Mouse (Mus musculus) limb, embryonic 15.5 days (tissue): Measurements from ENCODE around the gene Krt7. TPM values are rescaled to one million over a fixed set of nuclear protein-coding genes. Genes with fewer than 3 reads are reported as not detected.

Experiments
- ATAC-seq: fragments of 200-750 bp; cut with Nextera tagmentation; 2 replicates; pipeline ENCODE4 v1.8.0; 2017; ENCODE audit warnings: low read depth, moderate TSS enrichment; ENCODE audit not compliant: insufficient number of reproducible peaks, low FRiP score, low TSS enrichment
- H3K27ac ChIP-seq: fragments of 300-500 bp; sonication (generic); 2 replicates; pipeline ENCODE4 v1.5.1; 2015; ENCODE audit warnings: moderate library complexity, mild to moderate bottlenecking, inconsistent platforms
- H3K27me3 ChIP-seq: fragments of 300-500 bp; sonication (generic); 2 replicates; pipeline ENCODE4 v1.6.1; 2015; ENCODE audit warnings: inconsistent platforms
- H3K36me3 ChIP-seq: fragments of 300-500 bp; sonication (generic); 2 replicates; pipeline ENCODE4 v1.6.1; 2015; ENCODE audit warnings: inconsistent platforms
- H3K4me1 ChIP-seq: fragments of 300-500 bp; sonication (generic); 2 replicates; pipeline ENCODE4 v1.6.1; 2015; ENCODE audit warnings: inconsistent platforms
- H3K4me2 ChIP-seq: fragments of 300-500 bp; sonication (generic); 2 replicates; pipeline ENCODE4 v1.6.1; 2015; ENCODE audit warnings: mild to moderate bottlenecking, inconsistent platforms
- H3K4me3 ChIP-seq: fragments of 300-500 bp; sonication (generic); 2 replicates; pipeline ENCODE4 v1.5.1; 2015; ENCODE audit warnings: mild to moderate bottlenecking, inconsistent platforms
- H3K9ac ChIP-seq: fragments of 300-500 bp; sonication (generic); 2 replicates; pipeline ENCODE4 v1.6.1; 2015; ENCODE audit warnings: inconsistent platforms
- H3K9me3 ChIP-seq: fragments of 300-500 bp; sonication (generic); 2 replicates; pipeline ENCODE4 v1.6.1; 2016; ENCODE audit warnings: inconsistent platforms
- WGBS: fragments of 180-500 bp; shearing (Covaris S2); methylation state at CpG from one replicate; pipeline ENCODE4 v1.1.7; 2015; 5-methylcytosine and 5-hydroxymethylcytosine counted together
- polyA plus RNA-seq: library from polyadenylated mRNA; unstranded; fragments of >200 nt; fragmentation: Nextera tagmentation; extraction: Ambion mirVana; gene quantifications from 2 replicates; pipeline ENCODE4 v1.2.1, GENCODE M21; 2015

Krt7 gene
- polyA plus RNA-seq: 162 and 164 TPM in 2 replicates

DNA sequence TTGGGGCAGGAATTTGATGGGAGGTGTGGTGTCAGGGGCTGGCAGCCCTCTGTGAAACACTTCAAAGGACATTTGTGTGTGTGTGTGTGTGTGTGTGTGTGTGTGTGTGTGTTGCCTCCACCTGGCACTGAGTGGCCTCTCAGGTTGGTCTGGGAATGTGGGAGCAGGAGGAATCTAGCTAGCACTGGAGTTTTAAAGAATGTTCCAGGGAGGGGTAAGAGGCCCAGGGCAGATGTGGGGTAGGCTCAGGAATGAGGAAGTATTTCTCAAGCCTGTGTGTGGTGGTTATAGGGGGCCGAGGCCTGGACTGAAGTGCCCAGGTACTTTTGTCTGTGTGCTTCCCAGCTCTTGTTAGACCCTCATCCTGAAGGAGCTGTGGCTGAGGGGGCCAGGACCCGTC, at the start of gene Krt7:
TSS of gene Krt7 (plus strand) at position 269 of the 400 bp plus-strand sequence.
- WGBS: 23% methylated on average over 2 of the region's 2 CpGs
- H3K9me3 ChIP-seq: no peaks in the 10 kb centered on the region
- no peaks in the 10 kb centered on the region for H3K36me3 ChIP-seq
- peak within 1 kb of the TSS; percentile 20; the same call in 1 of the 2 replicates for H3K4me2 ChIP-seq
- 0 out of 2 replicates have a peak, but pooled peaks have one; percentile 17 for ATAC-seq
- peaks cover 24% of the 10 kb centered on the region for H3K4me1 ChIP-seq
- peaks cover 30% of the 10 kb centered on the region for H3K27me3 ChIP-seq
- H3K9ac ChIP-seq: no peak within 1 kb of the TSS
- H3K27ac ChIP-seq: peak within 1 kb of the TSS; percentile 24; the same call in 1 of the 2 replicates
- H3K4me3 ChIP-seq: 0 out of 2 replicates have a peak within 1 kb of the TSS, but pooled peaks have one; percentile 6

DNA sequence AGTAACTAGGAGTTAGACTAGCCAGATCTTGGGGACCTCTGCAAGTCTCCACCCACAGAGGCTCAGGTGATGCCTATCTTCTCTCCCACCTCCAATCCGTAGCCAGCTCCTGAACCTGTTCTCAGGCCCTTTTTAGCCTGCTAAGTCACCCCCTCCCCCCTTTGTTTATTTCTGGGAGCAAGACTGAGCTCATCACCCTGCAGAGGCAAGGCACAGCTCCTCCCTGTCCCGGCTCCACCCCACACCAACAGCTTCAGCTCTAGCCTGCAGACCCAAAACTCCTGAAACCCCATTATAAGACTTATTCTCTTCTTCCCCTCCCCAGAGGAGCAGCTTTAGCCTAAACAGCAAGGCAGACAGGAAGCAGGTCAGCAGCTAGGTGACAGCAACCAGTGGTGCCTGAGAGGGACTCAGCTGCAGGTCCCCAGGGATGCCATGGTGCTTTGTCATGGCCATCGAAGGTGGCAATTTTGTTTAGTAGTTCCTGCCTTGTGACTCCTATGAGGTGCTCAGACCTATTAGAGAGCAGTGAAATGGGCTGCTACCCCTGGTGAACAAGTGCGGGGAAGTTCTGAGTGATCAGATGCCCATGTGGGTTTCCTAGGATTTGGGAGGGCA, 48.3 kb upstream of the Krt7 start:
- Histone ChIP-seq H3K4me3 (no peak overlapping the region), H3K4me2 (no peak overlapping the region), H3K27ac (no peak overlapping the region), H3K4me1 (peaks cover 24% of the 10 kb centered on the region), H3K9me3 (no peaks in the 10 kb centered on the region; the same call in 1 of the 2 replicates), H3K36me3 (no peaks in the 10 kb centered on the region), H3K9ac (no peak overlapping the region), H3K27me3 (no peaks in the 10 kb centered on the region)
- ATAC-seq: no peak
- whole genome bisulfite sequencing: 51% methylated on average over 4 of the region's 4 CpGs

DNA sequence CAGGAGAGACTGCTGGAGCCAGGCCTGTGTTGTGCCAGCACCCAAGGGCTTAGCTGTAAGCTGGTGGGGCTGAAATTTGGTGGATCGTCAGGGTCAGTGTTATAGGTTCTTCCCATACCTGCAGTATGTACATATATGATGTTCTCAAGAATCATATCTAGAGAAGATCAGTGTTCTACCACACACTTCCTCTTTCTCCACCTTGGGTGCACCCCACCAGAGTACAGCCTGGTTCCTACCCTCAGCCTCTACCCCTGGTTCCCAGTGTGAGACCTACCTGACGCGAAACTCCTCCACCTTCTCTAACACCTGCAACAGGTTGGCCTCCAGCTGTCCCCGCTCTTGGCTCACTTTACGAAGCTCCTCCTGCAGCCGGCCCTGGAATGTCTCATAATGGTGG, 46.9 kb upstream of the Krt7 start:
- no peak overlapping the region for H3K4me3 ChIP-seq
- 77% methylated on average over 6 of the region's 6 CpGs for WGBS
- ATAC-seq: no peak

GRCm38 (mm10) chr15:101364425-101364824, 46.4 kb upstream of the Krt7 start:
- Histone ChIP-seq H3K4me3 (no peak overlapping the region), H3K27me3 (no peaks in the 10 kb centered on the region), H3K27ac (no peak overlapping the region; the same call in 1 of the 2 replicates), H3K36me3 (no peaks in the 10 kb centered on the region), H3K9me3 (no peaks in the 10 kb centered on the region; the same call in 1 of the 2 replicates), H3K4me2 (no peak overlapping the region), H3K4me1 (peaks cover 42% of the 10 kb centered on the region), H3K9ac (no peak overlapping the region)
- WGBS: 70% methylated on average over 6 of the region's 6 CpGs
- no peak for ATAC-seq

More for the DNA sequence above, 46.9 kb upstream of the Krt7 start:
- no peaks in the 10 kb centered on the region; the same call in 1 of the 2 replicates for H3K9me3 ChIP-seq
- H3K36me3 ChIP-seq: no peaks in the 10 kb centered on the region
- H3K9ac ChIP-seq: no peak overlapping the region
- no peak overlapping the region for H3K4me2 ChIP-seq
- H3K27ac ChIP-seq: no peak overlapping the region
- H3K27me3 ChIP-seq: no peaks in the 10 kb centered on the region
- H3K4me1 ChIP-seq: peaks cover 37% of the 10 kb centered on the region

- 58% methylated on average over 7 of the region's 7 CpGs for WGBS
- H3K27ac ChIP-seq: peak overlapping the region; percentile 29; the same call in 1 of the 2 replicates
These were observed 45.8 kb upstream of the Krt7 start for GRCm38 (mm10) chr15:101364891-101365671.

DNA sequence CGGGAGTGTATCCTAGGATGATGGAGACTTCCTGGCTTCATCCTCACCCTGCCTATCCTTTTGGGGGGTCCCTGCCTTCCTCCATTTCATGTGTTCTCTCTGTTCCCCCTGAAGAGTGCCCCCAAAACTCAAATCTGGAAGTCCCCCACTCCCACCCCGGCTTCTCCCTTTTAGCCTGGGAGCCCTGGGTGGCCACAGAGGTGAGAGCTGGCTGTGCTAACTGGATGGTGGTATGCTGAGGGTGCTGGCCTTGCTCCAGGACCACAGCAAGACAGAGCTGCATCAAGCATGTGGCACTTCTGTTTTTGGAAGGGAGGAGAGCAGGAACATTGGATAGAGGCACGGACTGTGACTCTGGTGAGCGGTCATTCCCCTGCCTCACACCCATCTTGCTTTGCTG, 45.1 kb upstream of the Krt7 start:
- H3K36me3 ChIP-seq: no peaks in the 10 kb centered on the region
- H3K9me3 ChIP-seq: no peaks in the 10 kb centered on the region; the same call in 1 of the 2 replicates
- peak overlapping the region; percentile 29 for H3K27ac ChIP-seq
- H3K4me2 ChIP-seq: no peak overlapping the region
- no peak overlapping the region for H3K4me3 ChIP-seq
- H3K9ac ChIP-seq: no peak overlapping the region
- H3K4me1 ChIP-seq: peaks cover 55% of the 10 kb centered on the region
- 54% methylated on average over 4 of the region's 4 CpGs for WGBS
- H3K27me3 ChIP-seq: no peaks in the 10 kb centered on the region
- no peak for ATAC-seq

More at GRCm38 (mm10) chr15:101364891-101365671, 45.8 kb upstream of the Krt7 start:
- Histone ChIP-seq H3K9ac (no peak overlapping the region), H3K27me3 (no peaks in the 10 kb centered on the region), H3K9me3 (no peaks in the 10 kb centered on the region; the same call in 1 of the 2 replicates), H3K36me3 (no peaks in the 10 kb centered on the region), H3K4me3 (no peak overlapping the region), H3K4me2 (no peak overlapping the region), H3K4me1 (peaks cover 48% of the 10 kb centered on the region)
- no peak for ATAC-seq

DNA sequence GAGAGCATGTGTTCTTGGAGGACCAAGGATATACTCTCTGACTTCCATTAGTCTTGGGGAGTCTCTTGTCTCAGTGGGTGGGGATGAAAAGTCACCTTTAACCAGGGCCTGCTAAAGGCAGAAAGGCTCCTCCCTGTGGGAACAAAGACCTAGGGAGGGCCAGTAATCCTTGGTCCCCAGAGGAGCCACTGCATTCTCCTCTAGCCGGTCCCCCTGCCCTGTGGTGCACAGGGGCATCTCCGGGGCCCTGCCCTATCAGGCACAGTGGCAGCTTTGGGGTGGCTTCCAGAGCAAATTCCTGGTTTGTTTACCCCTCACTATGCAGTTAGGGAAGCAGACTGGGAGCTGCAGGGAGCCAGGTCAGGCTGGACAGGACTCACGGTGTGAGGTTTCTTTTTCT, 44.4 kb upstream of the Krt7 start:
- H3K9ac ChIP-seq: no peak overlapping the region
- ATAC-seq: no peak
- H3K4me1 ChIP-seq: peaks cover 61% of the 10 kb centered on the region
- H3K27me3 ChIP-seq: no peaks in the 10 kb centered on the region
- H3K4me3 ChIP-seq: no peak overlapping the region
- no peak overlapping the region for H3K27ac ChIP-seq
- 60% methylated on average over 3 of the region's 3 CpGs for WGBS
- H3K4me2 ChIP-seq: no peak overlapping the region
- no peaks in the 10 kb centered on the region; the same call in 1 of the 2 replicates for H3K9me3 ChIP-seq
- H3K36me3 ChIP-seq: no peaks in the 10 kb centered on the region

GRCm38 (mm10) chr15:101366926-101367325, 43.9 kb upstream of the Krt7 start:
- ATAC-seq: no peak
- H3K27ac ChIP-seq: no peak overlapping the region
- H3K36me3 ChIP-seq: no peaks in the 10 kb centered on the region
- no peak overlapping the region for H3K4me3 ChIP-seq
- H3K4me2 ChIP-seq: no peak overlapping the region
- H3K9me3 ChIP-seq: no peaks in the 10 kb centered on the region; the same call in 1 of the 2 replicates
- no peak overlapping the region for H3K9ac ChIP-seq
- H3K4me1 ChIP-seq: peaks cover 61% of the 10 kb centered on the region
- H3K27me3 ChIP-seq: no peaks in the 10 kb centered on the region
- WGBS: 74% methylated on average over 2 of the region's 2 CpGs

DNA sequence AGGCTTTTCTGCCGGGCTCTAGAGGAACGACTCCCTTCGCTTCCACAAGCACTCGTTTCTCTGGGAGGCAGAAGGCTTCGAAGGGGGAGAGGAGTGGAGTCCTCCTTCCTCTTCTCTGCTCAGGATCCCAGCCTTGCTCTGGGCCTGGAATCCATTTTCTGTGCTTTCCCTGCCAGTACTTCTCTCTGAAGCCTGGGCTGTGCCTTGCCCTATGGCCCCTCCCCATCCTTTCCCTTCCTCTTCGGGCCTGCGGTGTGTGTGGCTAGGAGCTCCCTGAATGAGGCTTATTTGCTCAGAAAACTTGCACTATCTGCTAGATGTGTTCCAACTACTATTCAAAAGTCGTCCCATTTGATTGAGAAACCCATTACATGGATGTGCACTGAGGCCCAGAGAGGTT, 43.3 kb upstream of the Krt7 start:
- Histone ChIP-seq H3K27me3 (no peaks in the 10 kb centered on the region), H3K4me1 (peaks cover 64% of the 10 kb centered on the region), H3K9me3 (no peaks in the 10 kb centered on the region; the same call in 1 of the 2 replicates), H3K4me2 (no peak overlapping the region), H3K36me3 (no peaks in the 10 kb centered on the region), H3K9ac (no peak overlapping the region), H3K4me3 (no peak overlapping the region), H3K27ac (no peak overlapping the region)
- WGBS: 74% methylated on average over 8 of the region's 8 CpGs
- no peak for ATAC-seq

GRCm38 (mm10) chr15:101368015-101368414, 42.8 kb upstream of the Krt7 start:
- H3K9ac ChIP-seq: no peak overlapping the region
- H3K9me3 ChIP-seq: no peaks in the 10 kb centered on the region; the same call in 1 of the 2 replicates
- H3K4me1 ChIP-seq: peaks cover 69% of the 10 kb centered on the region
- 78% methylated on average over 6 of the region's 6 CpGs for WGBS
- no peaks in the 10 kb centered on the region for H3K27me3 ChIP-seq
- H3K4me2 ChIP-seq: no peak overlapping the region
- no peak for ATAC-seq
- H3K27ac ChIP-seq: no peak overlapping the region
- no peaks in the 10 kb centered on the region for H3K36me3 ChIP-seq
- no peak overlapping the region for H3K4me3 ChIP-seq

DNA sequence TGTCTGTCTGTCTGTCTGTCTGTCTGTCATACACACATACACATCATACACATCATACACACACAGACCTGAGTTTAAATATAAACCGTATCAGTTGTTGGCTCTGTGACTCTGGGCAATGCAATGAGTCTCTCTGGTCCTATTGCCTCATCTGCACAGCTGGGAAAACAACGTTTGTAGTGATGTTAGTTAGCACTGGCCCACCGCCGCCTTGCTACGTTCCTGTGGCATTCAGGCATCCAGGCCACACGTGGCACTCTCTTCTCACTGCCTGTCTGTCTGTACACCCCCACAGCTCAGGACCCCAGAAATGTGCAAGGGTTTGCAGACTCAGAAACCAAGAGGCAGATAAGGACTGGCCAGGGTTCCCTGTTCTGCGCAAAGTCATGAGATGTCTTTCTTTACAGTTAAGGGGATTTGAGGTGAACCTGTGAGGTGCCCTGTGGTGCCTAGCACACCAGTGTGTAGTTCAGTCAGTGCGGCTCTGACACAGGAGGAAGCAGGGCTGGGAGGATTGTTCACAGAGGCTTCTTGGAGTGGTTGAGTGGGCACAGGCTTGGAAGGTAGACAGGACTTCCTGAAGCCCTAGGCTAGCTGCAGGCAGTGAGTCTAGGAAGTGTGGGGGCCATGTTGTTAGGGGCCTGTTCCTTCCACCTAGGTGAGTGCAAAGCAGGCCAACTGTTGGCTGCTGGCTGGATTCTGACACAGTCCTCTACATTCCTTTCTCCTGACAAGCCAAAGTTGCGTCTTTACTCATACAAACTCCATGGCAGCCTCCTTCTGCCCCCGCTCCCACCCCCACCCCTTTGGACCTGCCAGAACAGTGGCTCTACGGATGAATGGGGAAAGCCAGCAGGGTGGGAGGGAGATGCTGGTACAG, 42.1 kb upstream of the Krt7 start:
- H3K9me3 ChIP-seq: no peaks in the 10 kb centered on the region; the same call in 1 of the 2 replicates
- no peak for ATAC-seq
- H3K27me3 ChIP-seq: no peaks in the 10 kb centered on the region
- peak overlapping the region; percentile 5; the same call in 1 of the 2 replicates for H3K4me3 ChIP-seq
- H3K4me1 ChIP-seq: peaks cover 70% of the 10 kb centered on the region
- H3K36me3 ChIP-seq: no peaks in the 10 kb centered on the region
- H3K9ac ChIP-seq: no peak overlapping the region
- H3K27ac ChIP-seq: peak overlapping the region; percentile 83; the same call in 1 of the 2 replicates
- H3K4me2 ChIP-seq: peak overlapping the region; percentile 28
- WGBS: 67% methylated on average over 11 of the region's 11 CpGs
